Mouse (Mus musculus) spleen, adult 2 months (tissue): Measurements from ENCODE around the gene Cachd1. TPM values are rescaled to one million over a fixed set of nuclear protein-coding genes. Genes with fewer than 3 reads are reported as not detected.

Experiments used
- DNase-seq, 2 experiments: peaks; one replicate each; pipeline versions ENCODE4 v3.0.0 to v3.0.0-alpha.2; 2012 to 2021; ENCODE audit warnings: low spot score in 2 of 2, low read depth in 1 of 2
- H3K27ac ChIP-seq: fragments of 200-500 bp; 2 replicates; pipeline ENCODE4 v1.5.1; 2012; ENCODE audit warnings: low read length, inconsistent platforms; ENCODE audit not compliant: insufficient read depth
- H3K27me3 ChIP-seq: fragments of 200-500 bp; 2 replicates; pipeline ENCODE4 v1.6.1; 2012; ENCODE audit warnings: mild to moderate bottlenecking, moderate library complexity, low read length, inconsistent platforms; ENCODE audit not compliant: control insufficient read depth, insufficient read depth
- H3K36me3 ChIP-seq: fragments of 200-500 bp; 2 replicates; pipeline ENCODE4 v1.6.1; 2012; ENCODE audit warnings: mild to moderate bottlenecking, low read length, inconsistent platforms; ENCODE audit not compliant: control insufficient read depth, insufficient read depth
- H3K4me1 ChIP-seq: fragments of 200-500 bp; 2 replicates; pipeline ENCODE4 v1.6.1; 2011; ENCODE audit warnings: inconsistent platforms; ENCODE audit not compliant: control insufficient read depth, insufficient read depth, insufficient read length
- H3K4me3 ChIP-seq: fragments of 200-500 bp; 2 replicates; pipeline ENCODE4 v1.5.1; 2011; ENCODE audit warnings: mild to moderate bottlenecking, inconsistent platforms; ENCODE audit not compliant: insufficient read depth, insufficient read length; ENCODE audit errors: extremely low read depth
- CTCF ChIP-seq: fragments of 200-500 bp; IDR thresholded peaks from 2 replicates; pipeline ENCODE4 v1.5.1; 2011; ENCODE audit warnings: mild to moderate bottlenecking, inconsistent platforms; ENCODE audit not compliant: insufficient read depth, insufficient read length, insufficient replicate concordance; ENCODE audit errors: extremely low read depth
- POLR2A ChIP-seq: fragments of 200-500 bp; IDR thresholded peaks from 2 replicates; pipeline ENCODE4 v1.6.1; 2011; ENCODE audit warnings: low read depth, low read length, inconsistent platforms
- WGBS: fragments of 180-500 bp; shearing (Covaris S2); methylation state at CpG from one replicate; pipeline ENCODE4 v1.1.7; 2018; 5-methylcytosine and 5-hydroxymethylcytosine counted together
- polyA plus RNA-seq: library from polyadenylated mRNA; depleted of rRNA; stranded (reverse); fragments of >200 nt; gene quantifications from 2 replicates; pipeline ENCODE4 v1.2.3, GENCODE M21; 2012

The Cachd1 gene
- polyA plus RNA-seq, 1 experiment, result 17.0 TPM

- Histone ChIP-seq H3K4me1 (no peaks in the 10 kb centered on the region), H3K27me3 (no peaks in the 10 kb centered on the region), H3K4me3 (no peak overlapping the region), H3K27ac (no peak overlapping the region), H3K36me3 (no peaks in the 10 kb centered on the region)
- TF ChIP-seq POLR2A, result no peak
- no peak for TF ChIP-seq CTCF
- no peak for DNase-seq
- WGBS, result 86% methylated on average over 3 of the region's 3 CpGs
These were observed 10.7 kb downstream of the Cachd1 start for GRCm38 (mm10) chr4:100787201-100787600.

- DNase-seq, result no peak
These were observed 13.7 kb downstream of the Cachd1 start for GRCm38 (mm10) chr4:100790176-100790575.

GRCm38 (mm10) chr4:100793147-100793546, 16.7 kb downstream of the Cachd1 start:
- DNase-seq, result no peak
- WGBS, result 57% methylated on average over 2 of the region's 2 CpGs
- H3K36me3 ChIP-seq, result no peaks in the 10 kb centered on the region
- no peak overlapping the region for H3K27ac ChIP-seq
- H3K4me3 ChIP-seq, result no peak overlapping the region
- H3K4me1 ChIP-seq, result no peaks in the 10 kb centered on the region
- no peaks in the 10 kb centered on the region for H3K27me3 ChIP-seq
- TF ChIP-seq POLR2A (no peak), CTCF (no peak)

More at GRCm38 (mm10) chr4:100790176-100790575, 13.7 kb downstream of the Cachd1 start:
- Histone ChIP-seq H3K4me1 (no peaks in the 10 kb centered on the region), H3K4me3 (no peak overlapping the region), H3K27me3 (no peaks in the 10 kb centered on the region), H3K27ac (no peak overlapping the region), H3K36me3 (no peaks in the 10 kb centered on the region)
- 92% methylated on average over 5 of the region's 5 CpGs for WGBS
- TF ChIP-seq CTCF (no peak), POLR2A (no peak)

GRCm38 (mm10) chr4:100795523-100795922, 19.0 kb downstream of the Cachd1 start:
- no peak for TF ChIP-seq POLR2A
- no peak for TF ChIP-seq CTCF
- no peak for DNase-seq
- H3K4me1 ChIP-seq, result no peaks in the 10 kb centered on the region
- H3K27ac ChIP-seq, result no peak overlapping the region
- no peaks in the 10 kb centered on the region for H3K27me3 ChIP-seq
- H3K4me3 ChIP-seq, result no peak overlapping the region
- H3K36me3 ChIP-seq, result no peaks in the 10 kb centered on the region
- WGBS, result 57% methylated on average over 5 of the region's 5 CpGs

- Histone ChIP-seq H3K27ac (no peak overlapping the region), H3K27me3 (no peaks in the 10 kb centered on the region), H3K36me3 (no peaks in the 10 kb centered on the region), H3K4me3 (no peak overlapping the region), H3K4me1 (no peaks in the 10 kb centered on the region)
- DNase-seq, result no peak
- 89% methylated on average over 14 of the region's 14 CpGs for WGBS
- TF ChIP-seq POLR2A, result no peak
- TF ChIP-seq CTCF, result no peak
These were observed 24.4 kb downstream of the Cachd1 start for GRCm38 (mm10) chr4:100800730-100801442.

- TF ChIP-seq CTCF (no peak), POLR2A (no peak)
- H3K27me3 ChIP-seq, result no peaks in the 10 kb centered on the region
- DNase-seq, result no peak
- WGBS, result 76% methylated on average over 3 of the region's 3 CpGs
- no peak overlapping the region for H3K4me3 ChIP-seq
- no peak overlapping the region for H3K27ac ChIP-seq
- H3K36me3 ChIP-seq, result no peaks in the 10 kb centered on the region
- no peaks in the 10 kb centered on the region for H3K4me1 ChIP-seq
These were observed 24.9 kb downstream of the Cachd1 start for GRCm38 (mm10) chr4:100801443-100801786.

GRCm38 (mm10) chr4:100811057-100811695, 34.7 kb downstream of the Cachd1 start:
- 69% methylated on average over 5 of the region's 5 CpGs for WGBS
- Histone ChIP-seq H3K4me1 (no peaks in the 10 kb centered on the region), H3K27ac (no peak overlapping the region), H3K36me3 (no peaks in the 10 kb centered on the region), H3K27me3 (no peaks in the 10 kb centered on the region), H3K4me3 (no peak overlapping the region)
- TF ChIP-seq POLR2A, result no peak
- TF ChIP-seq CTCF, result no peak
- no peak for DNase-seq
